Mouse (Mus musculus) spleen, postnatal 0 days (tissue): ENCODE data around the gene Top3a. TPM values are rescaled to one million over a fixed set of nuclear protein-coding genes. Genes with fewer than 3 reads are reported as not detected.

ENCODE experiments used
- polyA plus RNA-seq: library from polyadenylated mRNA; unstranded; fragments of >200 nt; fragmentation: Nextera tagmentation; extraction: Ambion mirVana; gene quantifications from 2 replicates; pipeline ENCODE4 v1.2.1, GENCODE M21; 2015

The Top3a gene
- 6.8 TPM in 2 replicates for polyA plus RNA-seq

DNA sequence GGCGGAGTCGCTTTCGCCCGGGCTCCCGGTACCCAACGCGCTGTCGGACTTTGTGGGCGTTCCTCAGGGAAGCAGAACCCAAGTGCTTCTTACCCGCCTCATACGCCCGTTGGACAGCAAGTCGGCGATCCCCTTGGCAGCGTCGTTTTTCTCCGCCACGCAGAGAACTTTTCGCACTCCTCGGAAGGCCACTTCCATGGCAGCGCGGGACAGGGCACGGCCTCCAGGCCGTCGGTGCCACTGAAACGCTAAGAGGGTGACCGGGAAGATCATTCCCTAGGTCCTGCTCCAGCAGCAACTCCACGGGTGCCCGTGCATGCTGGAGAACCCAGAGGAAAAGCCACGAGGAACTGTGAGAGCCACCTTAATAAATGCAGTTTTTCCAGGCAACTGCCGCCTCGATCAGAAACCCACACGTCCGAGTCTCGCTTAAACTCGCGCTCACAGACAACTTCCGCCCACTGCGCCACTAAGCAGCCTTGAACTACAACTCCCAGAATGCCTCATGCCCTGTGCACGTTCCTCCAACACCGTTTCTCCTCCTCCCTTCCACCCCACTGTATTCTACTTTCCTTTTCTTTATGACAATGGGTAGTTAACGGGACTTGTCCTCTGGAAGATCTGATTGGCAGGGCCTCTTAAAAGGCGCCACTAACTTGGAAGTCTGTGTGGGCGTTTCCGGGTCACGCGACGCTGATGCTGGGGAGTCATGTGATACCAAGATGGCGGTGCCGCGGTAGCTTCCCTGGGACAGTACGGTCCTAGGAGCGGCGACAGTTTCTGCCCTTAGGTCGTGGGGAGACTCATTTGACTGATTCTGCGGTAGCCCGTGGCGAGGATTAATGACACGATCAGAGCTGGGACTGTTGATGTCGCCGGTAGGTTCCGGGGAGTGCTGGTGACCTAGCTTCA lies at the start of gene Top3a, which contains the start of gene Smcr8:
Gene Top3a, minus strand, starts transcription at position 537 of the 912 bp plus-strand sequence.
Gene Smcr8, plus strand, starts transcription at position 696 of the 912 bp plus-strand sequence.

DNA sequence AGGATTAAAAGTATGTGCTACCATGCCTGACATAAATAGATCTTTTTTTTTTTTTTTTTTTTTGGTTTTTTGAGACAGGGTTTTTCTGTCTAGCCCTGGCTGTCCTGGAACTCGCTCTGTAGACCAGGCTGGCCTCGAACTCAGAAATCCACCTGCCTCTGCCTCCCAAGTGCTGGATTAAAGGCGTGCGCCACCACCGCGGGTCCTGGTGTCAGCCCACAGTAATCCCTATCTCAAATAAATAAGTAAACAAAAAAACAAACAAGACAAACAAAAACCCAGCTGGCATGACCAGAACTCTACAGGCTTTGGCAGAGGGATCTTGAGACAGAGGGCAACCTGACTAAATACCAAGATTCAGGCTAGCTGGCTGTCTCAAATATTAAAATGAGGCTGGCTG lies 34.5 kb upstream of the Top3a start, which contains the start of gene Shmt1:
Gene Shmt1, minus strand, starts transcription at position 101 of the 400 bp plus-strand sequence.

DNA sequence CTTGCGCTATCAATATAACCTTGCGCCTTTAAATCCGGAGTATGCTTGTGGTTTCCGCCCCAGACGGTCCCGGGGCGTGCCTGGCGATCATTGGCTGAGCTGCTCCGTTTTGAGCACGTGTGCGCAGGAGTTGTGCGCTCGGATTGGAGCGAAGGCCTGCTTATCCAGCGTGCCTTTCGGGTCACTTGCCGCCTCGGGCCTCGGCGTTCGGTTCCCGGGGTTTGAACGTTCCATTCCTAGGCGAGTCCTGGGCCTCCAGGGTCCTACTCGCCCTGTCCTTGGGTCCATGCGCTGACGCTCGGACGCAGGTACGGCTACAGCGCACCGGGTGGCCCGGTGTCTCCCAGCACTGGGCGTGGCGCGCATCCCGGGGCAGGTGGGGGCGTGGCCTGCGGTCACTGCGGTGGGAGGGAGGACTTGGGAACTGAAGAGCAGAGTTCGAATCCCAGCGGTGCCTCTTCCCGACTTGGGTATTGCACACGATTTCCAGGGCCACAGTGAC lies 48.9 kb downstream of the Top3a start, which contains the start of gene Mief2:
Gene Mief2, plus strand, starts transcription at position 139 of the 502 bp plus-strand sequence.

DNA sequence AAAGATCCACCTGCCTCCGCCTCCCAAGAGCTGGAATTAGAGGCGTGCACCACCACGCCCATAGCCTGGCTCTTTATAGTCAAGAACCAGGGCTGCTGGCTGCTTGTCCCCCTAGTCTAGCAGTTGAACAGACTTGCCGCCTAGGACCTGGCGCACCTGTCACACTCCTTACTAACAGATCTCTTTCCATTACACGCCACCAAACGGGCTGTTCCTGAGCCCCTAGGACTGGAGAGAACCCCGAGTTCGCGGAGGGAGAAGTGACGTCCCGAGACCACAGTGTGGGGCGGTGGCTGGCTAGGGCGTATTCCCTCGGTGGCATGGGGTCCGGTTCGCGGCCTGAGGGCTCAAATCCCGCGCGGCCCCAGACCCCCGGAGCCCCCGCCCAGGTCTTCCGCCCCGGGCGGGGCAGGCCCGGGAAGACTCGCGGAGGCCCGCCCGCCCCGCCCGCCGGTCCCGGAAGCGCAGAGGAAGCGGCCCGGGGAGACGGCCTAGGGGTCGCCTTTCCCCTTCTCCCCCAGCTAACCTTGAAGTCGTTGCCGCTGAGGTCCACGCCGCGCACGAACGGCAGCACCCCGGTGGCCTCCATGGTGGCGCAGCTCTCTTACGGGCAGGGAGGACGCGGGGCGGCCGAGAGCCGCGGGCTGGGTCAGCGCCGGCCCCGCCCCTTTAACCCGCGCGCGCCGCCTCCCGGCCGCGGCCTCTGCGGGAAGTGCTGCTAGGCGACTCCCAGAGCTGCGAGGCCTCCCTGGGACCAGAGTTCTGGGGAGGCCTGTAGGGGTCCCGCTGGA lies 50.4 kb downstream of the Top3a start, which contains the start of gene Flii:
Gene Flii, minus strand, starts transcription at position 663 of the 791 bp plus-strand sequence.

DNA sequence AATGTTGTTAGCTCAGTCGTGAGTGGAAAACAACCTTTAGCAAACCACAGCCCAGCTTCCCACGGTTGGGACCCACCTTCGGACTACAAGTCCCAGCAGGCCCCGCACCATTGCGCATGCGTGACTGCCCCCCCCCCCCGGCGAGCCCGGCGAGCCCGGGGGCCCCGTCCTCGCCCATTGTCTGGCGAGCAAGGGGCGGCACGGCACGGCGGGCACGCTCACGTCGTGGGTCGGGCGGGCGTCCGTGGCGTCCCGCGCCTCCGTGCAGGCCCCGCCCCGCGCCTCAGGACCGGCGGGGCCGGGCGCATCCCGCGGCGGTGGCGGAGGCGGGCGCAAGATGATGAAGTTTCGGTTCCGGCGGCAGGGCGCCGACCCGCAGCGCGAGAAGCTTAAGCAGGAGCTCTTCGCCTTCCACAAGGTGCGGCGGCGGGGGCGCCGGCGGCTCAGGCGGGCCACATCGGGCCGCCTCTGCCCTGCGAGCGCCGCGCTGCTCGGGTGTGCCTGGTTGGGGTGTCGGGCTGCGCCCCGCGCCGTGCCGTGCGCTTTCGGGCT lies 77.6 kb downstream of the Top3a start, which contains the start of gene Llgl1:
Gene Llgl1, plus strand, starts transcription at position 200 of the 552 bp plus-strand sequence.

Other genes starting within 250 kb of the Top3a start
- 25.1 and 26.9 TPM in 2 replicates for gene Alkbh5, start 241.0 kb downstream of the Top3a start, polyA plus RNA-seq
- gene Llgl1, start 77.6 kb downstream of the Top3a start, polyA plus RNA-seq: 14.9 and 16.8 TPM in 2 replicates
- gene Flii, start 50.1 kb downstream of the Top3a start, polyA plus RNA-seq: 39.8 and 50.0 TPM in 2 replicates
- gene Mief2, start 49.0 kb downstream of the Top3a start, polyA plus RNA-seq: 4.2 and 6.3 TPM in 2 replicates
- 2.1 and 2.3 TPM in 2 replicates for gene Smcr8, start 159 bp upstream of the Top3a start, polyA plus RNA-seq
- 13.4 and 19.6 TPM in 2 replicates for gene Shmt1, start 34.4 kb upstream of the Top3a start, polyA plus RNA-seq
- 17.4 and 18.5 TPM in 2 replicates for gene Dhrs7b, start 53.3 kb upstream of the Top3a start, polyA plus RNA-seq
- 30.7 and 31.1 TPM in 2 replicates for gene Tmem11, start 101.9 kb upstream of the Top3a start, polyA plus RNA-seq
- 10.1 and 10.9 TPM in 2 replicates for gene Natd1, start 137.4 kb upstream of the Top3a start, polyA plus RNA-seq
- gene Map2k3, start 154.7 kb upstream of the Top3a start, polyA plus RNA-seq: 97.8 and 101 TPM in 2 replicates
- gene Kcnj12, start 245.2 kb upstream of the Top3a start, polyA plus RNA-seq: not detected in 2 replicates